Mouse (Mus musculus) left cerebral cortex, postnatal 36 days (tissue): ENCODE data around the gene Gm48552. TPM values are rescaled to one million over a fixed set of nuclear protein-coding genes. Genes with fewer than 3 reads are reported as not detected.
A peak's percentile ranks its signal among the peaks of the same experiment; 100 is the strongest.

Source experiments
- microRNA-seq: library from miRNA; unstranded; fragments of <30 nt; microRNA quantifications from one replicate; pipeline ENCODE4 v1.2.0, GENCODE M21; 2022
- total RNA-seq, 2 experiments: library from RNA; stranded (reverse); gene quantifications; 2 replicates each; pipeline ENCODE4 v1.2.3; 2021

The Gm48552 gene
- total RNA-seq, 2 experiments from 2014 or later, result 1.9 to 4.9 TPM

Small RNA genes lying within 50 kb of the gene (microRNA-seq; reads per million reads assigned to microRNA genes)
- not detected for gene Mir1191b
- gene Mir6913, result 3.0 reads per million, percentile 5 among the genes with 10 or more reads in this experiment

Other genes with a start within 250 kb of the Gm48552 start
- gene Pias4, start 221.1 kb upstream of the Gm48552 start, total RNA-seq, result 10 to 100 TPM; 26.7 to 31.8 TPM
- gene Eef2, start 212.4 kb upstream of the Gm48552 start, total RNA-seq, result 100 to 1,000 TPM; 857 to 954 TPM
- 10 to 100 TPM; 75.0 to 76.4 TPM for gene Dapk3, start 206.0 kb upstream of the Gm48552 start, total RNA-seq
- not detected for gene 4930442H23Rik, start 205.2 kb upstream of the Gm48552 start, total RNA-seq
- under 1 TPM in 1 of 2 experiments, not detected in 1; 0.34 TPM for gene Nmrk2, start 187.0 kb upstream of the Gm48552 start, total RNA-seq
- gene Atcay, start 158.2 kb upstream of the Gm48552 start, total RNA-seq, result 100 to 1,000 TPM; 202 to 212 TPM
- 10 to 100 TPM; 54.9 to 72.9 TPM for gene Zfr2, start 155.8 kb upstream of the Gm48552 start, total RNA-seq
- 100 to 1,000 TPM; 191 to 213 TPM for gene Matk, start 136.1 kb upstream of the Gm48552 start, total RNA-seq
- 10 to 100 TPM; 43.0 to 48.2 TPM for gene Mrpl54, start 122.1 kb upstream of the Gm48552 start, total RNA-seq
- gene Apba3, start 122.0 kb upstream of the Gm48552 start, total RNA-seq, result 10 to 100 TPM; 30.1 to 39.3 TPM
- under 1 TPM in 1 of 2 experiments, not detected in 1; 0.50 TPM for gene Tjp3, start 97.4 kb upstream of the Gm48552 start, total RNA-seq
- gene Pip5k1c, start 96.0 kb upstream of the Gm48552 start, total RNA-seq, result 100 to 1,000 TPM; 419 to 450 TPM
- 10 to 100 TPM; 29.7 to 31.7 TPM for gene Cactin, start 67.9 kb upstream of the Gm48552 start, total RNA-seq
- under 1 TPM; 0.45 to 0.99 TPM for gene Tbxa2r, start 60.3 kb upstream of the Gm48552 start, total RNA-seq
- gene Gipc3, start 45.7 kb upstream of the Gm48552 start, total RNA-seq, result 1 to 10 TPM; 1.4 to 1.8 TPM
- gene Hmg20b, start 38.5 kb upstream of the Gm48552 start, total RNA-seq, result 10 to 100 TPM; 27.0 to 35.5 TPM
- 10 to 100 TPM; 39.6 to 40.9 TPM for gene Mfsd12, start 31.5 kb upstream of the Gm48552 start, total RNA-seq
- gene 4930404N11Rik, start 23.2 kb upstream of the Gm48552 start, total RNA-seq, result 1 to 10 TPM in 1 of 2 experiments, under 1 TPM in 1; 0.49 to 2.2 TPM
- 10 to 100 TPM; 67.8 to 72.2 TPM for gene Fzr1, start 10.5 kb upstream of the Gm48552 start, total RNA-seq
- gene Dohh, start 4.6 kb upstream of the Gm48552 start, total RNA-seq, result 100 to 1,000 TPM in 1 of 2 experiments, 10 to 100 TPM in 1; 80.0 to 103 TPM
- gene Gm48551, start 4.5 kb upstream of the Gm48552 start, total RNA-seq, result 1 to 10 TPM; 2.5 to 4.3 TPM
- under 1 TPM; 0.77 to 0.94 TPM for gene Smim24, start 4.0 kb downstream of the Gm48552 start, total RNA-seq
- gene Nfic, start 66.6 kb downstream of the Gm48552 start, total RNA-seq, result 10 to 100 TPM; 87.9 to 96.9 TPM
- 100 to 1,000 TPM; 256 to 303 TPM for gene Celf5, start 93.7 kb downstream of the Gm48552 start, total RNA-seq
- 10 to 100 TPM; 74.9 to 88.8 TPM for gene Ncln, start 107.4 kb downstream of the Gm48552 start, total RNA-seq
- under 1 TPM; 0.43 to 0.52 TPM for gene S1pr4, start 111.1 kb downstream of the Gm48552 start, total RNA-seq
- gene Gna15, start 135.2 kb downstream of the Gm48552 start, total RNA-seq, result 1 to 10 TPM; 2.3 to 3.1 TPM
- 100 to 1,000 TPM; 103 to 115 TPM for gene Gna11, start 156.2 kb downstream of the Gm48552 start, total RNA-seq
- 100 to 1,000 TPM; 652 to 731 TPM for gene Aes, start 170.5 kb downstream of the Gm48552 start, total RNA-seq
- gene Tle2, start 185.6 kb downstream of the Gm48552 start, total RNA-seq, result 10 to 100 TPM; 23.7 to 37.6 TPM
- gene Tle6, start 212.1 kb downstream of the Gm48552 start, total RNA-seq, result 10 to 100 TPM in 1 of 2 experiments, 1 to 10 TPM in 1; 9.7 to 10.9 TPM
- 1 to 10 TPM; 3.5 to 3.6 TPM for gene BC025920, start 217.3 kb downstream of the Gm48552 start, total RNA-seq
- 10 to 100 TPM; 22.7 to 29.4 TPM for gene Sirt6, start 238.8 kb downstream of the Gm48552 start, total RNA-seq
- gene Ankrd24, start 239.5 kb downstream of the Gm48552 start, total RNA-seq, result 10 to 100 TPM; 37.8 to 46.7 TPM